Mouse (Mus musculus) C3H10T1/2 (cell line): ENCODE results near the gene D5Ertd579e. TPM values are rescaled to one million over a fixed set of nuclear protein-coding genes. Genes with fewer than 3 reads are reported as not detected.

ENCODE experiments used
- polyA plus RNA-seq, 2 experiments: library from polyadenylated mRNA; unstranded; fragments of >200 nt; fragmentation: generic; extraction: Trizol; gene quantifications; one replicate each; pipeline ENCODE4 v1.2.1; 2012; ENCODE audit warnings: missing spikeins in 2 of 2

D5Ertd579e gene
- 10 to 100 TPM in 1 of 2 experiments, 1 to 10 TPM in 1; 3.0 to 19.5 TPM for polyA plus RNA-seq

GRCm38 (mm10) chr5:36695461-36696231 is at the start of gene D5Ertd579e:
Gene D5Ertd579e, minus strand, starts transcription at chr5:36696024.

GRCm38 (mm10) chr5:36593176-36593575 is 102.6 kb downstream of the D5Ertd579e start, which contains the start of gene Tbc1d14:
Gene Tbc1d14, minus strand, starts transcription at chr5:36593276.

Other genes with a start within 250 kb of the D5Ertd579e start
- 10 to 100 TPM; 33.8 to 56.0 TPM for gene Grpel1, start 231.0 kb downstream of the D5Ertd579e start, polyA plus RNA-seq
- 1 to 10 TPM; 1.2 to 6.8 TPM for gene Tada2b, start 211.7 kb downstream of the D5Ertd579e start, polyA plus RNA-seq
- under 1 TPM; 0.15 TPM for gene Ccdc96, start 211.4 kb downstream of the D5Ertd579e start, polyA plus RNA-seq
- 10 to 100 TPM in 1 of 2 experiments, 1 to 10 TPM in 1; 3.3 to 24.1 TPM for gene Tbc1d14, start 102.7 kb downstream of the D5Ertd579e start, polyA plus RNA-seq
- 10 to 100 TPM; 10.0 to 25.8 TPM for gene Bloc1s4, start 52.6 kb upstream of the D5Ertd579e start, polyA plus RNA-seq
- gene Mrfap1, start 100.7 kb upstream of the D5Ertd579e start, polyA plus RNA-seq: 100 to 1,000 TPM in 1 of 2 experiments, 10 to 100 TPM in 1; 81.0 to 382 TPM
- gene Man2b2, start 134.6 kb upstream of the D5Ertd579e start, polyA plus RNA-seq: 10 to 100 TPM in 1 of 2 experiments, 1 to 10 TPM in 1; 5.7 to 48.2 TPM
- under 1 TPM in 1 of 2 experiments, not detected in 1; 0.01 TPM for gene Ppp2r2c, start 172.5 kb upstream of the D5Ertd579e start, polyA plus RNA-seq